Mouse (Mus musculus): ENCODE measurements around the gene Flt1. TPM values are rescaled to one million over a fixed set of nuclear protein-coding genes. Genes with fewer than 3 reads are reported as not detected.
A peak's percentile ranks its signal among the peaks of the same experiment; 100 is the strongest.
"Not testable (repeated sequence)": the region's sequence is repeated elsewhere in the genome, so short reads cannot be mapped to it uniquely, and the experiment has no call there.

The Flt1 gene
- polyA plus RNA-seq, 1 experiment from 2014 or later = 14.7 TPM

DNA sequence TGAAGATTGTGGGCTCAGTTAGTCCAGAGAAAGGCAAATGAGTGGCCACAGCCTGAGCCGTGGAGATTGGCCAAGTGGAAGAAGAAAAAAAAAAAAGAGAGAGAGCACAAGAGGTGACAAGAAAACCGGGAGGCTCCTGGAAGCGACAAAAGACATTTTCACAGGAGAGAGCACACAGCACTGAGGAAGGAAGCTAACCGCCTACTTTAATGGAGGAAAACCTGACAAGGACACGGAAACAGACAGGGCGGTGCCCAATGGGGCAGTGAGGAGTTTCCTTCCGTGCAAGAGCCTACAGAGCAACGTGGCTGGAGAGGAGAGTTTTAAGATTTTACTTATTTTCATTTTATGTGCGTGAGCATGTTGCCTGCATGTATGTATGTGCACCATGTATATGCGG, 107.6 kb downstream of the Flt1 start:
- ChIA-PET POLR2A (interaction anchor here (0.6 kb wide), 1 partner anchor 525 kb away, joined by 4 read pairs; no protein-coding TSS in a partner anchor), CTCF (no interaction called here)
- in situ Hi-C loops (cut with MboI; ENCODE audit: low pct_unique_long_range_greater_than_20kb) = no loop called here
- DNase-seq (ENCODE audit: low read depth, low spot score) (no peak), ATAC-seq (no peak)
- TF ChIP-seq CTCF (IDR thresholded peaks at IDR 0.05) = no peak
- no peaks in the 10 kb centered on the region for H3K27me3 ChIP-seq

GRCm38 (mm10) chr5:147616450-147616849, 109.4 kb downstream of the Flt1 start:
- POLR2A ChIA-PET = no interaction called here
- no peaks in the 10 kb centered on the region for H3K27me3 ChIP-seq
- no peak for DNase-seq (ENCODE audit: low read depth, low spot score)
- in situ Hi-C loops (cut with MboI; ENCODE audit: low pct_unique_long_range_greater_than_20kb) = no loop called here
- CTCF ChIA-PET = no interaction called here
- no peak for ATAC-seq
- no peak for TF ChIP-seq CTCF (IDR thresholded peaks at IDR 0.05)

DNA sequence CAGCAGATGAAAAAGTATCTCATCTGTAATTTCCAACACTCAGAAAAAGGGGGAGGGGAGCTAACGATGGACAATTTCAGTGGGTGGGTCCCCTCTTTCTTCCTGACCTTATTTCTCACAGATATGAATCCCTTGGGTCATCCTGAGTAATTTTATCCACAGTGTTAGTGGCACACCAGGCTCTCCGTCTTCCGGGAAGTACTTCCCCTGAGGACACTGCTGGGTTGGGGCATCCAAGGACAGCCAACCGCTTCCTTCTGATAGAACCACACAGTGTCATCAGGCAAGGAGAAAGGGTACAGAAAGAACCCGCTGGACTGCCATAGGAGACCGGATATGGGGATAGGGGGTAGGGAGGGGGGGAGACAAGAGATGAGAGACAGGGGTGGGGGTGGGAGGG, 111.2 kb downstream of the Flt1 start:
- ChIA-PET POLR2A (no interaction called here), CTCF (no interaction called here)
- DNase-seq (ENCODE audit: low read depth, low spot score) = no peak
- ATAC-seq = no peak
- in situ Hi-C loops (cut with MboI; ENCODE audit: low pct_unique_long_range_greater_than_20kb) = no loop called here
- no peak for TF ChIP-seq CTCF (IDR thresholded peaks at IDR 0.05)
- no peaks in the 10 kb centered on the region for H3K27me3 ChIP-seq

DNA sequence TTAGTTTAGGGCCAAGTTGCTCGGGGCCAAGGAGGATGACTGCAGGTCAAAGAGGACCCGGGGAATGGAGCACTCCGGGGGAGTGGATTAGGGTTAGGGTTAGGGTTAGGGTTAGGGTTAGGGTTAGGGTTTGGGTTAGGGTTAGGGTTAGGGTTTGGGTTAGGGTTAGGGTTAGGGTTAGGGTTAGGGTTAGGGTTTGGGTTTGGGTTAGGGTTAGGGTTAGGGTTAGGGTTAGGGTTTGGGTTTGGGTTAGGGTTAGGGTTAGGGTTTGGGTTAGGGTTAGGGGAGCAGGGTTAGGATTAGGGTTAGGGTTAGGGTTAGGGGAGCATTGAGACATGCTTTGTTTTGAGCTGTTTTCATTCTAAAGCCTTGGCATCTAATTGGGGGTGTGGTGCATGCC, 114.5 kb downstream of the Flt1 start:
- peak; percentile 65 for ATAC-seq
- POLR2A ChIA-PET; in situ Hi-C loops (cut with MboI; ENCODE audit: low pct_unique_long_range_greater_than_20kb); H3K27me3 ChIP-seq; DNase-seq (ENCODE audit: low read depth, low spot score): not testable (repeated sequence)
- CTCF ChIA-PET = interaction anchor here (0.8 kb wide), 1 partner anchor 9 kb away, joined by 4 read pairs; no protein-coding TSS in a partner anchor

- CTCF ChIA-PET = interaction anchor here (1.0 kb wide), 1 partner anchor 27 kb away, joined by 3 read pairs; no protein-coding TSS in a partner anchor
- TF ChIP-seq CTCF (IDR thresholded peaks at IDR 0.05) = no peak
- no peaks in the 10 kb centered on the region for H3K27me3 ChIP-seq
- DNase-seq (ENCODE audit: low read depth, low spot score) (no peak), ATAC-seq (peak; percentile 72)
- in situ Hi-C loops (cut with MboI; ENCODE audit: low pct_unique_long_range_greater_than_20kb) = no loop called here
- POLR2A ChIA-PET = interaction anchor here (0.9 to 1.0 kb wide), 2 partner anchors 9 to 30 kb away, joined by 3 read pairs; no protein-coding TSS in a partner anchor
Measured at GRCm38 (mm10) chr5:147607256-147607975, 118.4 kb downstream of the Flt1 start.

DNA sequence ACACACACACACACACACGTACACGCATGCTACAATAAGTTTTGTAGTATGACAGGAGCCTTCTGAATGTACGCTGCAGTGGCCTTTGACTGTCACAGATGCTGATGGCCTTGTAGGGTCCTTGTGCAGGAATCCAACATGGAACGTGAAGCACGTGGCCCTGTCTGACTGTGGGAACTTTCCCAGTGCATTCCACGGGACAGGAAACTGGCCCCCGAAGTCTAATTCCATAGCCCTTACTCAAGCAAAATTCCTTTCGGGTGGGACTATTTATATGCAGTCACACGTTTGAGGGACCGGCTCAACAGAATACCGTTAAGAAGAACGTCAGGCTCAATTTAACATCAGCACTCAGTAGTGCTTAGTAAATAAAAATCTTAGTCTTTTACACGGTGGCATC, 119.1 kb downstream of the Flt1 start:
- no peaks in the 10 kb centered on the region for H3K27me3 ChIP-seq
- CTCF ChIA-PET = no interaction called here
- in situ Hi-C loops (cut with MboI; ENCODE audit: low pct_unique_long_range_greater_than_20kb) = no loop called here
- no peak for TF ChIP-seq CTCF (IDR thresholded peaks at IDR 0.05)
- POLR2A ChIA-PET = interaction anchor here (1.0 kb wide), 1 partner anchor 8 kb away, joined by 3 read pairs; no protein-coding TSS in a partner anchor
- ATAC-seq = peak; percentile 48
- no peak for DNase-seq (ENCODE audit: low read depth, low spot score)

DNA sequence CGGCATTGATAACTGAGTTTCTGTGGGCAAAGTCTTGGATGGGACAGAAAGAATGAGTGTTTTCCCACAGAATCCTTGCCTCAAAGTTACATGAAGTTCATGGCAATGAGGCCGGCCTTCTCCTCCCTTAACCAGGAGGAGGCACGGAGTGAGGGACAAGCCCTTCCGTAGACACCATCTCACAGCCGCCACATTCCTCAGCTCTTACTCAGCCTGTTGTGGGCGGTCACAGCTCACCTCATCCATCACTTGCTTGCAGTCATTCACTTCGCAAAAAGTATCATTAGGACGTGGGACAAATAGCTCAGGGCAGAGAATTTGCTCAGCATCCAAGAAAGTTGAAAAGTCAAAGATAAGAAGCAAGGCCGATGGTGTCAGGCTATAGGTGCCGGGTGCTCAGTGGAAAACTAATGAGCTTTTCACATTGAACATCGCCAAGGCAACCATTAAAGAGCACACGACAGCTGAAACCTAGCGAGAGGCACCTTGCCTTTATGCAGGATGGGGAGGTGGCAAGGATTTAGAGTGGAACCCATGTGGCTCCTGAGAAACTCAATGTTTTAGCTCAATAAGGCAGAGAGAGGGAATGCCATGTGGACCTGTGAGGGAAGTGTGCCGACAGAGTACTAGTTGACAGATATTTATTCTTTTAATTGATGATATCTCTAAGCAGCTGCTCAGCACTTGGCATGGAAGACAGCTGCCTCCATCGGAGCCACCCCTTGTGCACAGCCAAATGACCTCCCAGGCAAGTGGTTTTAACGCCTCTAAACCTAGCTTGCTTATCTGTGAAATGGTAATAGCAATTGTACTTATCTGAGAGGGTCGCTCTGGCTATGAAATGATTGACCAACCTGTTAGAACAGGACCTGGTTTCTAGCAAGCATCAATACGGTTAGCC, 124.1 kb downstream of the Flt1 start:
- CTCF ChIA-PET = interaction anchor here (0.6 to 1.6 kb wide), 2 partner anchors 9 to 12 kb away, joined by 4 read pairs; no protein-coding TSS in a partner anchor
- H3K27me3 ChIP-seq = no peaks in the 10 kb centered on the region
- POLR2A ChIA-PET = interaction anchor here (0.5 to 0.6 kb wide), 2 partner anchors 192 to 245 kb away, joined by 3 read pairs; no protein-coding TSS in a partner anchor
- no peak for DNase-seq (ENCODE audit: low read depth, low spot score)
- TF ChIP-seq CTCF (IDR thresholded peaks at IDR 0.05) = no peak
- in situ Hi-C loops (cut with MboI; ENCODE audit: low pct_unique_long_range_greater_than_20kb) = no loop called here
- ATAC-seq = no peak

DNA sequence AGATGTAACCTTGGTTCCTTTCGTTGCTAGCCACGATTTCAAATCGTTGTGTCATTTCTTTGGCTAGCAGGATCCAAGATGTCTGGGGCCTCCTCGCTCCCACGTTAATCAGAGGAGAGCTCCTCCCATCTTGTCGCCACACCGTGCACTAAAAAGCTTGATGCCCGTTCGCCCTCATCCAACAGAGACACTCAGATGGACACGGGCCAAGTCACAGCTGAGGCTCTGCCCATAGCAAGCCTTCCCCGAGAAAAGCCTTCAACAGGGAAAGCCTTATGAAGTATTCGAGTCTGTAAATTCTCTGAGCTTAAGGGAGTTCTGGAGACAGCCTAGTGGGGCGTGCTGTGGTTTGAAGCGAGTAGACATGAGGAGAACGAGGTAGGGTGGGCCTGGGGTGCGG, 128.0 kb downstream of the Flt1 start:
- TF ChIP-seq CTCF (IDR thresholded peaks at IDR 0.05) = no peak
- ATAC-seq (no peak), DNase-seq (ENCODE audit: low read depth, low spot score) (no peak)
- ChIA-PET CTCF (interaction anchor here (1.1 kb wide), 1 partner anchor 13 kb away, joined by 3 read pairs; no protein-coding TSS in a partner anchor), POLR2A (no interaction called here)
- in situ Hi-C loops (cut with MboI; ENCODE audit: low pct_unique_long_range_greater_than_20kb) = no loop called here
- no peaks in the 10 kb centered on the region for H3K27me3 ChIP-seq

GRCm38 (mm10) chr5:147589814-147590213, 136.0 kb downstream of the Flt1 start:
- no peak for TF ChIP-seq CTCF (IDR thresholded peaks at IDR 0.05)
- peak; percentile 91 for DNase-seq (ENCODE audit: low read depth, low spot score)
- peak; percentile 99 for ATAC-seq
- ChIA-PET POLR2A (interaction anchor here (0.6 kb wide), 1 partner anchor 1311 kb away, joined by 3 read pairs; no protein-coding TSS in a partner anchor), CTCF (interaction anchor here (0.9 to 1.0 kb wide), 3 partner anchors 12 to 258 kb away, joined by 3 to 4 read pairs (median 3); no protein-coding TSS in a partner anchor)
- in situ Hi-C loops (cut with MboI; ENCODE audit: low pct_unique_long_range_greater_than_20kb) = loop anchor here (5.0 kb wide), 2 partner anchors 147 to 257 kb away; no protein-coding TSS in a partner anchor
- no peaks in the 10 kb centered on the region for H3K27me3 ChIP-seq

GRCm38 (mm10) chr5:147585070-147585469, 140.7 kb downstream of the Flt1 start:
- CTCF ChIA-PET = interaction anchor here (1.1 to 3.2 kb wide), 8 partner anchors 12 to 272 kb away, joined by 3 to 15 read pairs (median 4); no protein-coding TSS in a partner anchor
- TF ChIP-seq CTCF (IDR thresholded peaks at IDR 0.05) = no peak
- in situ Hi-C loops (cut with MboI; ENCODE audit: low pct_unique_long_range_greater_than_20kb) = loop anchor here (5.0 kb wide), 2 partner anchors 152 to 262 kb away; no protein-coding TSS in a partner anchor
- ATAC-seq = no peak
- POLR2A ChIA-PET = no interaction called here
- H3K27me3 ChIP-seq = no peaks in the 10 kb centered on the region
- DNase-seq (ENCODE audit: low read depth, low spot score) = no peak

Measured in Patski (cell line).